Mouse (Mus musculus) B cell, adult 2 months (primary cell): Measurements from ENCODE around the gene Rhbdf1.

Experiments
- DNase-seq, 2 experiments: peaks; one replicate each; pipeline ENCODE4 v3.0.0; 2022

The Rhbdf1 gene

DNA sequence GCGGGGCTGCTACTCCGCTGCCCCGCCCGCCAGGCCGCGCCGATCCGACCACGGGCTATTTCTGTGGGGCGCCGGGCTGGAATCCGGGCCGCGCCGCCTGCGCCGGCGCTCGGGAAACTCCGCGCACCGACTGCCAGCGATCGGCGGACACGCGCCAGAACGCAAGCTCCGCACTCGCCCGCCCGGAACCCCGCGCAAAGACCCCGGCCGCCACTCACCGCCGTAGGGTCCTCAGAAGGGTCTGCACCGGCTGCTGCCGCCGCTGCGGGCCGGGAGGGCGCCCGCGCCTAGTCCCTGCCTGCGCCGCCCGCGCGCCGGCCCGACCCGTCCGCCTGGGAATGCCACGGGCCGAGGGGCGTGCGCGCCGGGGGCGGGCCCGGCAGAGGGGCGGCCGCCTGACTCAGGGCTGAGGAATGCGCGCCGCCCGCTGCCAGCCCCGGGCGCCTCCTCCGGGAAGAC, at the start of gene Rhbdf1:
TSS of gene Rhbdf1 (minus strand) at position 350 of the 459 bp plus-strand sequence.
- no peak for DNase-seq

DNA sequence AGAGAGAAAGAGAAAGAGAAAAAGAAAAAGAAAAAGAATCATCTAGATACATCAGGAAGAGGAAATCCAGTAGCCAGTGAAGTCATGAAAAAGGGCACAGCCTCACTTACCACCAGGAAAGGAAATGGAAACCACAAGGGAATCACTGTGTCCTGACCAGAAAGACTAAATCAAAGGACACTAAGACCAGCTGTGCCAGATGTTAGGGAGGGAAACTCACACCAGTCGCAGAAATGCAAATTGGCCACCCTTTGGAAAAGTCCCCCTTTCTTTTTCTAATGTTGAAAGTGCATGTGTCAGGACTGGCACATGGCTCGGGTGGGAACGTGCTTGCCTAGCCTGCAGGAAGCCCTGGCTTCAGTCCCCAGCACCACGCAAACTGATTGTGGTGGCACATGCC, 49.1 kb upstream of the Rhbdf1 start:
- no peak for DNase-seq

DNA sequence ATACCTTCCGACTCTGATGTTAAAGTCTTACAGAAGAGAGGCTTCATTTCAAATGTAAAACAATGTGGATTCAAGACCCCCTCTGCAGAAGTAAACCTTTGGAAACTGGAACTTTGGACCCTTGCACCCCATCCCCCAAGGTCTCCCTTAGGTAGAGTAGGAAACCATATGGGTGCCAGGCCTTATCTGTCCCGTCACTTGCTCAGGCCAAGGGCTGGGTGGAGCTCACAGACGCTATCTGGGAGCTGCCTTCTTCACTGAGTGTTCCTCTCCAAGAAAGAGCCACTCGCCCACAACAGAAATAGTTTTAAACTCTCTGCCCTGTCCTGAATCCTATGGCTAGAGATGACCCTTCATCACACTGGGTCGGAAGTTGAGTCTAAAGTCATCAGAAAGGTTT, 46.9 kb upstream of the Rhbdf1 start:
- DNase-seq = no peak

DNA sequence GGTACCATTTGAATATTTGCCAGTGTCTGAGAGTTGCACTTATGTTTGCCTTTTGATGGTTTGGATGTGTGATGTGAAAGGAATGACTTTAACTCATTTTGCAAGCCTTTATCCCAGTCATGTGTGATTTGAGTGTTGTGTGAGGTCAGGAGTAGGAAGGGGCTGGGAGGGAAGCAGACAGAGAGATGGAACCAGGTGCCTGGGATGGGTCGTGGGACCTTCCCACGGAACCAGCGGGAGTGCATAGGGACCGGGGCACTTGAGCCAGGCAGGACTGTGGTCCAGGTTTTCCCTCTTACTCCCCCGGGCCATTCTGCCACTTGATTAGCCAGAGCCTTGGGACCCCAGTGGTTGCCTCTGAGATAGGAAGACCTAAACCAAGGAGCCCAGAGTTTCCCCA, 45.9 kb upstream of the Rhbdf1 start:
- DNase-seq = peak in 1 of 2 experiments; percentile 1

DNA sequence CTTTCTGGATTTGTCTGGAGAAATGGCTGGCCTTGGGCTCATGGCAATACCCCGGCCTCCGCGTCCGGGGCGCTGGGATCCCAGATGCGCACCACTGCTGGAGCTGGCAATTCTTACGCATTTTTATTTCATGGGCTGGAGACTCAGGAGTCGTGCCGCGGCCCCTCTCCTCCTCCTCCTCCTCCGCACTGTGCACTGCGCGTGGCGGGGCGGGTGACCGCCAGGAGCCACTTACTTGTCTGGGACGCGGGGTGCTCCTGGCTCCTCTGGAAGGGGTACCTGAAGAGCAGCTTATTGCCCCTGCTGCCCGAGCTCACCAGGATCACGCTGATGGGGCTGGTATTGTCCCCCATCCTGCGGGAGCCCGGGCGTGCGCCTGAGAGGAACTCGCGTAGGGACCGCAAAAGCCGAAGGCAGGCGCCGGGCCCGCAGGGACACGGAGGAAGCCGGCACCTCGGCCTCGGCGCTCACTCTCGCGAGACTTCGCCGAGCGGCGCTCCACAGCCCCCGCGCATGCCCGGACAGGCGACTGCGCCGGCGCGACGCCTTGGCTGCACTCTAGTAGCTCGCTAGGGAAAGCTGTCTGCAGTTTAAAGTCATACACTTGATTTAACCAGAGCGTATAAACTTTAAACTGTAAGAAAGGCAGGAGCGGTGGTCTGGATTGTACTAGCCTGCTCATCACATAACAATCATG, 45.2 kb upstream of the Rhbdf1 start, which contains the start of gene Nprl3:
TSS of gene Nprl3 (minus strand) at position 520 of the 697 bp plus-strand sequence.
- peak; percentile 95 for DNase-seq

DNA sequence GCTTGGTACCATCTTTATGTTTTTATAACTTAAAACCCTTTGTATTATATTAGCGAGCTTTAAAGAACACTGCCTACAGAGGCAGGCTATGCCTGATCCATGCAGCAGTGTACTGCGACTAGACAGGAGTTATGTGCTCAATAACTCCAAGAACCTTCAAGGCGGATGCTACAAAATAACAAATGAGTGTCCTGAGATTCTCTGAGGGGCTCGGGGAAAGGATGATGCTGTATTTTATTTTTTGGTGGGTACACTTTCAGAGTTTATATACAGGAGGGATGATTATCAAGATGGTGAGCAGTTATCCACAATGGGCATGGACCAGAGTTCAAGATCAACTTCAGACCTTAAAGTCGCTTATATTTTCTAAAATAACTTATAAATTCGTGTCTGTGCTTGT, 44.7 kb upstream of the Rhbdf1 start:
- no peak for DNase-seq

DNA sequence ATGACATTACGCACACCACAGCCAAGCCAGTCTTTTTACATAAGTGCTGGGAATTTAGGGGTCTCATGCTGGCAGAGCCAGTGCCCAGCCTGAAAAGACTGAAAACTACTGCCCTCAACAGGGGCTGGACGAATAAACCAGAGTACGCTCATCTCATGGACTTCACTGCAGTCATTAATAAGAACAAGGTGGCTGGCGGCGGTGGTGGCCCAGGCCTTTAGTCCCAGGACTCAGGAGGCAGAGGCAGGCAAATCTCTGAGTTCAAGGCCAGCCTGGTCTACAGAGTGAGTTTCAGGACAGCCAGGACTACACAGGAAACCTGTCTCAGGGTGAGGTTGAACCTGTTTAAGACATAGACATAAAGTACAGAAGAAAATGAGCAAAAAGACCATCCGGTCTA, 44.1 kb upstream of the Rhbdf1 start:
- no peak for DNase-seq

DNA sequence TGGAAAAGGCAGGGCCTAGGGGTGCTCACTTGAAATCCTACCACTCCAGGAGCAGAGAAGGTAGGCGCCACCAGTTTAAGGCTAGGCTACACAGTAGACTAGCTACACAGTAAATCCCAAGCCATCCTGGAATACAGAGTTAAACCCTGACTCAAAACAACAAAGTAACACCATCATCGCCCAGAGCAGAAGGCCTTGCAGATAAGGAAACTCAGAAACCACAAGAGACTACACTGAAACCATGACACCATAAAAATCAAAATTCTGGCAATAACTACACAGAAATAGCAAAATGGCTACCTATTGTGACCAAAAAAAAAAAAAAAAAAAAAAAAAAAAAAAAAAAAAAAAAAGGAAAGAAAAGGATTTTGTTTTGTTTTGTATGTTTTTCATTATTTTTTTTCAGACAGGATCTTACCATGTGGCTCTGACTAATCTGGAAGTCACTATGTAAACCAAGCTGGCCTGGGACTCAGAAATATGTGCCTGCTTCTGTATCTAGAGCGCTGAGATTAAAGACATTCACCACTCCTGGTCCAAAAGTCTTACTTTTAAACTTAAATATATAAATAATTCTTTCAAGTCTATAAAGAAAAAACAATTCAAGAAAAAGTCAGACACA, 43.1 kb upstream of the Rhbdf1 start:
- no peak for DNase-seq

DNA sequence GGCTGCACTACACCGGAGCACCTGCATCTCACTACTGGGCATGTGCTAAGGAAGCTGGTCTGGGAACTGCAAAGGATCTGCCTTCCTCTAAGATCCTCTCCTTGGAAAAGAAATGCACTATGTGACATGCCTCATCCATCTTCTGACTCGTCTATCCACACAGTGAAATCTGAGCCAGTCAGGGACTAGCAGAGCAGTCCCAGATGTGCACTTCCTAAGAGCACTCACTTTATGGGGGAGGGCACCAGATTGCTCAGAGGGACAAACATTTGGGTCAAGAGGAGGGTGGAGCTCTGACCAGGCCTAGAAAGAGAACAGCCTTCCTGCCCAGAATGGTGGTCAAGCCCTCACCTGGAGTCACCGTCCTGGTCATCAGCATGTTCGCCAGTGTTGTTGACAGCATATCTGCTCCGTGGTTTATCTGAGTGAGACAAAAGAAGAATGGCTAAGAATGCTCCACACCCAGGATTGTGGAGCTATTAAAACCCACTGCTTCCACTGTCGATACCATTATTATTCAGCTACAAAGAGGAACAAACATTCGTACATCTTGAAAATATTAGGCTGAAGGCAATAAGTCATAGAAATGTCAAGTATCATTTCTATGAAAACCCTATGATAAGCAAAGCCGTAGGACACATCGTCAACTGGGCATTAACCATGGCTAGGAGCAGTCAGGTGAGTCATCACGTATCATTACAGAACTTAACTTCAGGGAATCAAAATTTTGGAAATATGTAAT, 40.7 kb upstream of the Rhbdf1 start:
- no peak for DNase-seq

DNA sequence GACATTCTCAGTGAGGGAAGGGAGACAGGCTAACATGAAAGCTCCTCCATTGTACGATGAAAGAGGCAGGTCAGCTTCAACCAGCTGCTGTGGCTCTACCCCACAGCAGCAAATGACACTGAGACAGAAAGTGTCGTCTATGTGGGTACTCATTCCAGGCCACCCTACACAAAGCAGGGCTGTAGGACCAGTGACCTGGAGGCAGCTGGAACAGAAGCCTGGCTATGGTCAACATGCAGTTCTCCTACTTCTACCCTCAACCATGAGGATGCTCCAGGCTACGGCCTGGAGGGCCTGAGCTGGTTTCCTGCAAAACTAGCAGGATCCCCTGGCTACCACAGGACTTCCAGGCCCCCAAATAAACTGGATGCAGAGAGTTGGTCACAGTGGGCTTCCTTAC, 34.5 kb upstream of the Rhbdf1 start:
- no peak for DNase-seq

DNA sequence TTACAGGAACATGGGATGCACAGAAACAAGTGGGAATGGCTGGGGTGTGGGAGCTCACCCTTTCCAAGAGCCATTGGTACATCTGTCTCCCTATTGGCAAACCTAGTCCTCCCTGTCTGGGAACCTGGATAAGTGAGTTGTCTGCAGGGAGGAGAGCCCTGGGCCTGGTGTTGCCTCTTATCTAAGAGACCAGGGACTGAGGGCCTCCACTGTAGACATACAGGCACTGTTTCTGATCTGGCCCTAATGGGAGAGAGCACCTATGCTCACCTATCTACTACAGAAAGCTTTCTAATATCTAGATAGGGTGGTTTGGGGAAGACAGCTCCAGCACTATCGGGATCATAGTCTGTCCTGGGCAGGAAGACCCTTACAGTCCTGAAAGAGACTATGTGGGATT, 34.0 kb upstream of the Rhbdf1 start:
- no peak for DNase-seq

DNA sequence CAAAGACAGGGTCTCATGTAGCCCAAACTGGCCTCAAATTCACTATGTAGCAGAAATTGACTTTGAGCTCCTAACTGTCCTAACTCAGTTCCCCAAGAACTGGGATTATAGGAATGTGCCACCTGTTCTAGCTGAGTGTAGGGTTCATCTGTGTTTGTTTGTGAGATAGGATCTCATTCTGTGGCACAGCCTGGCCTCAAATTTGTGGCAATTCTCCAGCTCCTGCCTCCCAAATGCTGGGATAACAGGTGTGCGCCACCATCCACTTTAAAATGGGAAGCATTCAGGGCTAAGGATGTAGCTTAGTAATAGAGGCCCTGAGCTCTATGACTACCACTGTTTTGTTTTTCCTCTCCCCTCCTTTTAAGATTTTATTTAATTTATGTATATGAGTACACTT, 31.0 kb upstream of the Rhbdf1 start:
- DNase-seq = no peak

DNA sequence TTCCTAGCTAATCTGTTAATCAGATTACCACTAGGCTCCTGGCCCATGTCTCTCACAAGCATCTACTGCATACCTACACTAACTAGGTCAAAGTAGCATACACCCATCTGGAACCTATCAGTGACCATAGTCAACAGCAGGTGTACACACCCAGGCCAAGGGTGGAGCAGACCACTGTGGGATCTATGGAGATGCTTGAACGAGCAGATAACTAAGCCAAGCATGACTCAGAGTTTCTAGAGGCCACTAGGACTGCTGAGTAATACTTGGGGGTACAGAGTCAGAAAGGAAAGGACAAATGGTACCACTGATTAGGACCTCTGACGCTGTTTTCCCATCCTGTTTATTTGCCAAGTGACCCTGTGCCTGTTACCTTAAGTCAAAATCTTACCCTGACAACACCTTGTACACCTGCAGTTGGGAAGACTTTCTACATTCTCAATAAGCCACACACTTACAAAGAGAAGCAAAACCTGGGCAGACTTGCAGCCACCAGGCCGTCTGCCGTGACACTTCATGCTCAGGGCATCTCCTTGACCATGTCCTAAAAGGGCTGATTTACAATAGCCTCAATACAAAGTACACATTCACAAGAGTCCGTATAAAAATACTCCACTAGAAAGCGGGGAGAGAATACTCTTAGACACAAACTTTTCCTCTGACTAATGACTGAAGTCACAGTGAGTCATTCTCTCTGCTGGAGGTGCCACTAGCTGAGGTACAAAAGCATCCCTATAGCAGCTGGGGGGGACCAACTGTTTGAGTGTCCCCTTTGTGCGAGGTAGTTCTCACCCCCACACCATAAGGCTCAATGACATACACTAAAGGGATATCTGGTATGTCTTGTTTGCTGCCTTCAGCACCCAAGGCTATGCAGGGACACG, 29.0 kb upstream of the Rhbdf1 start:
- DNase-seq = no peak

DNA sequence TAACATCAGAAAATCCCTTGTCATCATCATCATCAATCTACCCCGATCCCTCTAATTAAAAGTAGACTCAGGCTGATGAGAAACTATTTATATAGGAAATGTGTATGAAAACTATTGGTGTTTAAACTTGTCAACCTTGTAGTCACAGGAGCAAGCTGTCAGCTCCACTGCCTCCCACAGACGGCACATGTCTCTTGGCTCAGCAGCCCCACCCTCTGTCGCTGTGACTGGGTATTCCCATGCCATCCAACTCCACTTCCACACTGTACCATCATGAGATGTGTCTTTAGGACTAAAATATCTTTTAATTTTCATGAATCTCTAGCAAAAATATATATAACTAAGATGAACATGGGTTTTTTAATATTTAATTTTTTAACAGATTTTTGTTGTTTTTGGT, 26.2 kb upstream of the Rhbdf1 start:
- DNase-seq = no peak

DNA sequence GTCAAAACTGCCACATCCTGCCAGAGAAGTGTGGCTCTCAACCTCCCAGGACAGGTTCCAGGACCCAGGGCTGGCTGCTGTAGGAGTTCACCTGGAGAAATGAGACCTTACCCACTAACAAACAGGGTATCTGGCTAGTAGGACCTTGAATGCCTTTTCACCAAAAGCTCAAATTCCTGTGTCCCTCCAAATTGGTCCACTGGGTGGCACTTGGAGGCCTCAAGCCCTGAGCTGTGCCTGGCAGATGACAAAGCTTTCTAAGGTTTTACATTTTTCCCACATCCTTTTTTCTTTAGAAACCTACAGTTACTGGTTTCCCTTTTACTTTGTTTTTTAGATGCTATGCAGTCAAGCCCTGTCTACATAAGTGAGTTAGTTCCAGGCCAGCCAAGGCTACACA, 25.0 kb upstream of the Rhbdf1 start:
- no peak for DNase-seq

DNA sequence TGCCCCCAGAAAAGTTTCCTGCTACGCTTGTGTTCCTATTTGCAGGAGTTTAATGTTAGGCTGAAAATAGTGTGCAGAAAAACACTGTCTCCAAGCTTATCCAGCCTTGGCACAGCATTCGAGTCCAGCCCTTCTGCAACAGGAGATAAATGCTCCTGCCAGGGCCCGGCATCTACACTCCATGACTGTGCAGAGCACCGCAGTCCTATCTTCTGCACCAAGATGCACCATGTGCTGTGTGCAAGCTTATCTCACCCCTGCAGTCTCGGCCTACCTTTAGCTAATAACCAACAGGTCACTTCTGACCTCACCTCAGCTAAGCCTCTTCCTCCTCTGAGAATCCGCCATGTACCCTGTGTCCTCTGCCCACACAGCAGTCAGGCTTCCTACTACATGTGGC, 23.5 kb upstream of the Rhbdf1 start:
- DNase-seq = no peak

DNA sequence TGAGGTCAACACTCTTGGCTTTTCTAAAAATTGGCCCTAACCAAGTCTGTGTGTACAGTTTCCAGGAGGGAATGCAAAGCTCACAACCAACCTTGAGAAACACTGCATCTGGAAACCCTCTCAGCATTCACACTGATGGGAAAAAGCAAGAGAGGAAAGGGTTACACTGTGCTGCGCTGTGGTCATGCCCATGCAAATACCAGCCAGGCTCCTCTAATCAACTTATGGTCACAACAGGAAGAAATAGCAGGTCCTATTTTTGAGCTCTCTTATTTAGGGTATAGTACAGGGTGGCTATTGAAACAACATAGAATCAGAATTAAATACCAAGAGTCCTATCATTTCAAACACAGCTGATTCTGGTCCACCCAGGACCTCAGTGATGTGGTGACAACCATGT, 22.5 kb upstream of the Rhbdf1 start:
- DNase-seq = no peak

DNA sequence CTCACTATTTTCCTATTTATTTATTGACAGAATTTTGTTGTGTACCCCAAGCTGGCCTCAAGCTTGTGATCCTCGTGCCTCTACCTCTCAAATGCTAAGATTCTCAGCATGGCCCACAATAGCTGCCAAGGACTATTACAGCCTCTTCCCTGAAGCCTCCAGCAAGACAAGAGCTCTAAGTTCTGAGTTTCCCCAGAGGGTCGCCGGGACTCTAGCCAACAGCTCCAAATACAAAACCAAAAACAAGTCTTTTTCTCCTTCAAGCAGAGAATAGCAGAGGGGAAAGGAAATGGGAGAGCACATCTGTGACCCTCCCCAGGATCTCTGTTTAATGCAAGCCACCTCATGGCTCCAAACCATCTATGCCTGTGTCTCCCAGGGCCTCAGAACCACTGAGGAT, 22.0 kb upstream of the Rhbdf1 start:
- no peak for DNase-seq

DNA sequence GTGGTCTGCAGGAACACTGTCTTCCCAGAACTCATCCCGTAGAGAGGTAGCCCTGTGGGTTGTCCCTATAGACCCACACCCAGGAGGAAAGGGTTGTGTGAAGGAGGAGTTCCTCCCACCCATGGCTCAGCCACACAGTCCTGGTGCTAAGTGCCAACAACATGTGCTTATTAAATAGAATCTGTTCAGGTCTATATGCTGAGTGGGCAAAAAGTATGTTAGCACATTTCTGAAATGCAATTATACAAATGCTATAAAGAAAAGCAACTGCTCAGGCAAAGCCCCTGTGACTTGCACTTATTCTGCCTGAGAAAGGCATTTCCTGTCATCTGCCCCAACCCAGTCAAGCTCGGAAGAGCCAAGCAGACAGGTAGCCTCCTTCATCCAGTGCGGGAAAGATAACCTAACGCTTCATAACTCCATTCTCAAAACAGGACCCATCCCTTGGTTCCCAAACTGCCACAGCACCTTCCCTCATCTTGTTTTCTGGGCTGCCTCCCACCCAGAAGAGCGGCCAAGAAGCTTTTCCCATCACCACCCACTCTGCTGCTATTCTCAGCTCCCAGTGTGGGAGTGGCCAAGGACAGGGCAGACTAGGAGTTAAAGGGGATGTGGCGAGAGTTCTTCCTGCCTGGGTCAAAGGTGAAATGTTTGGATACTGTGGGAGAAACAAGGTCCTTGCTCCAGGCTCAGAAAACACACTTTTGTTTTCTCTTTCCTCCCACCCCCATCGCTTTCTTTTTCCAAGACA, 21.3 kb upstream of the Rhbdf1 start:
- DNase-seq = no peak

DNA sequence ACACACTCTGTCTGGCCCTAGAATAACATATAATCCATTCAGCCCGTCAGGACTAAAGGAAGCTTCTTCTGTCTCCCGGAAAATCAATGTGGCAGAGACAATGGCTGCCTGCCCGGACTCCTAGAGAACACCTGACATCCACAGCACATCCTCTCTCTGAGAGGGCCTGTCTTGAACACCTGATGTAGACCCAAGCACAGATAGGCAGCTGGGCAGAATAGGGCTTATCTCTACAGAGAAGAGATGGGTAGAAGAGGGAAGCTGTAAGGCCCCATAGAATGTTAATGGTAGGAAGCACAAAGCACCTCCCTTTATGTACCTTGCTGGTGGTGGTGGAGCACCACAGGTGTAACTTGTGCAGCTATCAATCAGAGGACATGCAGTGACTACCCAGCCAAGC, 20.1 kb upstream of the Rhbdf1 start:
- DNase-seq = no peak

DNA sequence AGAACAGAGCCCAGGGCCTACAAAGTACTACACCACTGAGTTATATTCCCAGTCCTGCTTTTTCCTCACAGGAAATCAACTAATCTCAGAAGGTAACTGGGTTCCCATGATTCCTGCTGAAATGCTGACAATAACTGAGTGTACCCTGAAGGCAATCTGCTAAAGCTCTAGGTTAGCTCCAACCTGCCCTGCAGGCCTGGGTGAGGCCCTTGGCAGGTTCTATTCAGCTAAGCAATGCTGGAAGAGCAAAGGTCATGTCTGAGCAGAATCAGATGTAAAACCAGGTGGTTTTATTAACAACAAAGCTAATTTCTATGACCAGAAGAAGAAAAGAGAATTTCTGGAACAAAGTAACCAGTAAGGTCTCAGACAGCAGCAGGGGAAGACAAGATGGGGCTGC, 19.3 kb upstream of the Rhbdf1 start:
- no peak for DNase-seq
